Mouse (Mus musculus): Measurements from ENCODE around the gene Cat. TPM values are rescaled to one million over a fixed set of nuclear protein-coding genes. Genes with fewer than 3 reads are reported as not detected.

Cat gene
- total RNA-seq (2021), result 10 to 100 TPM; 73.9 to 93.8 TPM
- long read RNA-seq, experiment 1, transcript Cat-201 (13 exons, 2,613 nt), result major isoform, 161 of 172 reads
- long read RNA-seq, experiment 1, partial matches to known transcripts, result 8 of 172 reads
- long read RNA-seq, experiment 1, other reads (novel, unspliced or antisense), result 3 of 172 reads
- long read RNA-seq, experiment 2, transcript Cat-201 (13 exons, 2,613 nt), result major isoform, 118 of 135 reads
- long read RNA-seq, experiment 2, partial matches to known transcripts, result 10 of 135 reads
- long read RNA-seq, experiment 2, other reads (novel, unspliced or antisense), result 7 of 135 reads

GRCm38 (mm10) chr2:103484617-103485401 is at the start of gene Cat:
Gene Cat (minus strand): TSS chr2:103485160.
- peak; percentile 95 for DNase-seq

GRCm38 (mm10) chr2:103525596-103525995 is 40.6 kb upstream of the Cat start:
- no peak for DNase-seq

GRCm38 (mm10) chr2:103516472-103516871 is 31.5 kb upstream of the Cat start:
- DNase-seq, result no peak

- no peak for DNase-seq
Observed at GRCm38 (mm10) chr2:103515513-103516180, 30.7 kb upstream of the Cat start.

- no peak for DNase-seq
Observed at GRCm38 (mm10) chr2:103512066-103512795, 27.3 kb upstream of the Cat start.

- DNase-seq, result no peak
Observed at GRCm38 (mm10) chr2:103511631-103512030, 26.7 kb upstream of the Cat start.

- DNase-seq, result no peak
Observed at GRCm38 (mm10) chr2:103511042-103511441, 26.1 kb upstream of the Cat start.

- no peak for DNase-seq
Observed at GRCm38 (mm10) chr2:103507651-103508050, 22.7 kb upstream of the Cat start.

- no peak for DNase-seq
Observed at GRCm38 (mm10) chr2:103505956-103506355, 21.0 kb upstream of the Cat start.

GRCm38 (mm10) chr2:103504463-103504862 is 19.5 kb upstream of the Cat start:
- DNase-seq, result no peak

- no peak for DNase-seq
Observed at GRCm38 (mm10) chr2:103500769-103501168, 15.8 kb upstream of the Cat start.

GRCm38 (mm10) chr2:103495633-103496418 is 10.9 kb upstream of the Cat start:
- no peak for DNase-seq

- DNase-seq, result no peak
Observed at GRCm38 (mm10) chr2:103493827-103494226, 8.9 kb upstream of the Cat start.

GRCm38 (mm10) chr2:103492526-103492925 is 7.6 kb upstream of the Cat start:
- no peak for DNase-seq

GRCm38 (mm10) chr2:103483986-103484520 is 907 bp downstream of the Cat start:
- no peak for DNase-seq

- no peak for DNase-seq
Observed at GRCm38 (mm10) chr2:103483289-103483985, 1.5 kb downstream of the Cat start.

GRCm38 (mm10) chr2:103481314-103482231 is 3.4 kb downstream of the Cat start:
- DNase-seq, result no peak

GRCm38 (mm10) chr2:103480871-103481270 is 4.1 kb downstream of the Cat start:
- DNase-seq, result no peak

- DNase-seq, result no peak
Observed at GRCm38 (mm10) chr2:103480240-103480639, 4.7 kb downstream of the Cat start.
